Mouse (Mus musculus): Measurements from ENCODE around the gene Lrrc14b. TPM values are rescaled to one million over a fixed set of nuclear protein-coding genes. Genes with fewer than 3 reads are reported as not detected.

The Lrrc14b gene
- polyA plus RNA-seq (2015; fragmentation: Nextera tagmentation; extraction: Ambion mirVana): not detected in 2 replicates

- Histone ChIP-seq H3K4me3 (replicated peaks) (no peak within 1 kb of the TSS), H3K27me3 (no peaks in the 10 kb centered on the region), H3K9ac (no peak within 1 kb of the TSS), H3K4me2 (no peak within 1 kb of the TSS), H3K9me3 (replicated peaks) (no peaks in the 10 kb centered on the region), H3K4me1 (replicated peaks) (0 out of 2 replicates have a peak, but pooled peaks cover 6% of the 10 kb centered on the region), H3K27ac (replicated peaks) (no peak within 1 kb of the TSS), H3K36me3 (replicated peaks) (peaks cover 23% of the 10 kb centered on the region)
- WGBS (ENCODE audit: insufficient replicate concordance): 64% methylated on average over 8 of the region's 8 CpGs
- ATAC-seq (ENCODE audit: insufficient read depth): 0 out of 2 replicates have a peak, but pooled peaks have one; percentile 25
Measured at GRCm38 (mm10) chr13:74363859-74364235, at the start of gene Lrrc14b. TSS of gene Lrrc14b (minus strand) at chr13:74364005.

GRCm38 (mm10) chr13:74399298-74399839 lies 35.6 kb upstream of the Lrrc14b start, which contains the start of gene Ftl1-ps1:
TSS of gene Ftl1-ps1 (plus strand) at chr13:74399694.
- no peaks in the 10 kb centered on the region for H3K36me3 ChIP-seq (replicated peaks)
- H3K9me3 ChIP-seq (replicated peaks): no peaks in the 10 kb centered on the region
- 16% methylated on average over 11 of the region's 11 CpGs for WGBS (ENCODE audit: insufficient replicate concordance)
- H3K4me3 ChIP-seq (replicated peaks): no peak within 1 kb of the TSS
- H3K9ac ChIP-seq: no peak within 1 kb of the TSS
- no peak for ATAC-seq (ENCODE audit: insufficient read depth)
- H3K27ac ChIP-seq (replicated peaks): no peak within 1 kb of the TSS
- peak within 1 kb of the TSS; percentile 29; the same call in 1 of the 2 replicates for H3K4me2 ChIP-seq
- H3K4me1 ChIP-seq (replicated peaks): no peaks in the 10 kb centered on the region
- no peaks in the 10 kb centered on the region for H3K27me3 ChIP-seq

DNA sequence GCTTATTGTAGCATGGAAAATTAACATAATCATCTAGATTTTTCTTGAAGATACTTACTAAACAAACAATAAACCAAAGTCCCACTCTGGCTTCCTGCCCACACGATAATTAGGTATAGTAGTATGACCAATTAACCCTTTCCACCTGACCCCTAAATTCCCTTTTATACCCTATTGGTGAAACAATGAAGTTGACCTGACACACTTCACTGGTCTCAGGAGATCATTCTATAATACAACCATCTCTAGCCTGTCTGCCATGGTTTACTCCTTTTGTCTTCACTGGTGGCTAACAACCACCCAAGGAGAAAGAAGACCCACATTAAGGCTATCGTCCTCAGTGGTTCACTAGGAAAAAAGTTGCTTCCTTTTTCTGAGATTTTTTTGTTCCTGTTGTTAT lies 27.4 kb upstream of the Lrrc14b start:
- ATAC-seq (ENCODE audit: insufficient read depth): no peak
- WGBS (ENCODE audit: insufficient replicate concordance): 55% methylated on average over 2 of the region's 2 CpGs
- H3K27me3 ChIP-seq: no peaks in the 10 kb centered on the region
- no peak overlapping the region for H3K4me2 ChIP-seq
- H3K36me3 ChIP-seq (replicated peaks): no peaks in the 10 kb centered on the region
- no peak overlapping the region for H3K9ac ChIP-seq
- H3K27ac ChIP-seq (replicated peaks): no peak overlapping the region
- no peaks in the 10 kb centered on the region for H3K4me1 ChIP-seq (replicated peaks)
- no peaks in the 10 kb centered on the region for H3K9me3 ChIP-seq (replicated peaks)
- no peak overlapping the region for H3K4me3 ChIP-seq (replicated peaks)

DNA sequence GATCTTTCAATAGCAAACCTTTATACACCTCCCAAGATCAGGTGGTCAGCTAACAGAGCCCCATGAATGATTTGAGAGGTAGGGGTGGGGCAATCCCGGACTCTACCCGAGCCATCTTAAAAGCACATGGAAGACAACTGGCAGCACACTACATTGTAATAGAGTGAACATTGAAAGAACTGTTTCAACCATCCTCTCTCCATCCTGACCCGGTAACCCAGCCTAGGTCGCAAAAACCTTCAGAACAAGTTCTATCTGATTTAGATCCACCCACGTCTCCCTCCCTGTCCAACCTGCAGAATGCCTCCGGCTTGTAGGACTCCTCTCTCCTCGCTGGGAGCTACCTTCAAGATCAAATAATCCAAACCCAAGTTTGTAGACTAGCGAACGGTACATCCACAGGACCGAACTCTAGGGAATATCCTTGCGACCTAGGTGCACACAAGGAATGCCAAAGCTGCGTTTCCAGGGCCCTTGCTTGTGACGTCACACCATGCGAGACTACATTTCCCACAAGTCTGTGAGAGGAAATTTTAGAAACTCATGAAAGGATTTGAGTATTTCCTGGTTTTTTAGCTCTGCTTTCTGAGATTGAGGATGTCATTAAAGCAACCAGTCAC lies 26.7 kb upstream of the Lrrc14b start, which contains the start of gene Zfp72:
Gene Zfp72 (minus strand): TSS at position 466 of the 620 bp plus-strand sequence.
- H3K4me3 ChIP-seq (replicated peaks): peak within 1 kb of the TSS; percentile 60
- H3K9ac ChIP-seq: peak within 1 kb of the TSS; percentile 48; the same call in 1 of the 2 replicates
- H3K27ac ChIP-seq (replicated peaks): no peak within 1 kb of the TSS
- H3K9me3 ChIP-seq (replicated peaks): no peaks in the 10 kb centered on the region
- H3K4me2 ChIP-seq: peak within 1 kb of the TSS; percentile 55
- 1% methylated on average over 14 of the region's 14 CpGs for WGBS (ENCODE audit: insufficient replicate concordance)
- no peaks in the 10 kb centered on the region for H3K36me3 ChIP-seq (replicated peaks)
- ATAC-seq (ENCODE audit: insufficient read depth): no peak
- no peaks in the 10 kb centered on the region for H3K27me3 ChIP-seq
- H3K4me1 ChIP-seq (replicated peaks): no peaks in the 10 kb centered on the region

DNA sequence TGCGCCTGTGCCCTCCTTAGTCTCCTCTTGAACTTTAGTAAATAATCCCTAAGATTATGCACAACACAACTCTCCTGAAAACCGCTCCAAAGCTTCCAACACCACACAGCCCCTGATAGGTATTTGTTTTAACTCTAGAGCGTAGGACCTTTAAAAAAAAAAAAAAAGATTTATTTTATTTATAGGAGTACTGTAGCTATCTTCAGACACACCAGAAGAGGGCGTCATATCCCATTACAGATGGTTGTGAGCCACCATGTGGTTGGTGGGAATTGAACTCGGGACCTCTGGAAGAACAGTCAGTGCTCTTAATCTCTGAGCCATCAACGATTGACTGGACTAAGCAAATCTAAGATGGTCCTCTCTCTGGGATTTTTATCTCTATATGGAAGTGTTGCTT lies 25.9 kb upstream of the Lrrc14b start:
- H3K9ac ChIP-seq: no peak overlapping the region
- no peaks in the 10 kb centered on the region for H3K4me1 ChIP-seq (replicated peaks)
- no peaks in the 10 kb centered on the region for H3K9me3 ChIP-seq (replicated peaks)
- H3K4me2 ChIP-seq: peak overlapping the region; percentile 55
- no peaks in the 10 kb centered on the region for H3K27me3 ChIP-seq
- no peak overlapping the region for H3K27ac ChIP-seq (replicated peaks)
- H3K4me3 ChIP-seq (replicated peaks): peak overlapping the region; percentile 60
- H3K36me3 ChIP-seq (replicated peaks): no peaks in the 10 kb centered on the region
- no peak for ATAC-seq (ENCODE audit: insufficient read depth)
- WGBS (ENCODE audit: insufficient replicate concordance): 50% methylated on average over 6 of the region's 6 CpGs

DNA sequence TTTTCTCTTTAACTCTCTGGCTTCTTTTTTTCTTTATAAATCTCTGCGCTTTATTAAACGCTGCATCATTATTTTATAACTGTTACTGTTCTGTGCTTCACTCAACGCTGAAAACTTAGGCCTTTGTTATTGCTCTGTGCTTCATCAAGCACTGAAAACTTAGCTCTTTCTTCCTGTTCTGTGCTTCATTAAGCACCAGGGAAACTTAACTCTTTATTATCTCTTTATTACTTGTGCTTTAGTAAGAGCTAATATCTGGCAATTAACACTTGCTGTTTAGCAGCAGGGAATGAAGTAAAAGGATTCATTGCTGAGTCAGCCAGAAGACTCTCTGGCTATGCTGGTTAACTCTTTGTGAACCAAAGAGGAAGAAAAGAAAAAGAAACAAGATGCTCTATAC lies 18.5 kb upstream of the Lrrc14b start:
- no peaks in the 10 kb centered on the region for H3K27me3 ChIP-seq
- H3K4me1 ChIP-seq (replicated peaks): no peaks in the 10 kb centered on the region
- WGBS (ENCODE audit: insufficient replicate concordance): 59% methylated on average over 3 of the region's 3 CpGs
- no peak overlapping the region for H3K4me3 ChIP-seq (replicated peaks)
- H3K9ac ChIP-seq: no peak overlapping the region
- no peaks in the 10 kb centered on the region for H3K36me3 ChIP-seq (replicated peaks)
- ATAC-seq (ENCODE audit: insufficient read depth): no peak
- no peak overlapping the region for H3K4me2 ChIP-seq
- H3K9me3 ChIP-seq (replicated peaks): no peaks in the 10 kb centered on the region
- H3K27ac ChIP-seq (replicated peaks): no peak overlapping the region

DNA sequence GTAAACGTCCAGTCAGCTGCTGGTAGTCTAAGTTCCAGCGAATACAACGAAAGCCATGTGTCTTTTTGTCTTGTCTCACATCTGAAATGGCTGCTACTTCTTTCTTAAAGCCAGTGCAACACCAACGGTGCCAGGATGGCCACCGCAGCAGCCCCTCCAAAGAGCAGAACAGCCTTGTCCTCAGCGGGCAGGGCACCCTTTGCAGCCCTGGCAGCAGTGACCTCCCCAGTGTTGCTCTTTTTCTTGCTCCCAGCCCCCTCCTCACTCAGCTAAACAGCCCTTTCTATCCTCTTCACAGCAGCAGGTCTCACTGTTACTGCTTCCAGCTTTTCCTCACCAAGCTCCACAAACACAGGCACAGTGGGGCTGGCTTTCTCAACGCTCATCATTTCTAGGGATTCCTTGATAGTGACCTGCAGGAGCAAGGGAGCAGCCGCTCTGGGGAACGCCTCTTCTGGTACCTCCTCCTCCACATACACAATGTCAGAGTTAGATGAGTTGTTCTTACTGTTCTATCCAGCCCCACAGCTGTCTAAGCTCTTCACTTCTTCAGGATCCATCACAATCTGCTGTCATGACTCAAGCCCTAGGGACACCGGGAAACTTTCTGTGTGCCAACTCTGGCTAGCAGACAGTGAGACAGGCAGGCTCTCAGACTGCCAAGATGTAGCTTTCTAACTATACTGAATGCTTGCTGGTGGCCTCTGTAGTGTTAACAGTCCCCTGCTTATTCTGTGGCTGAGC lies 17.9 kb upstream of the Lrrc14b start:
- Histone ChIP-seq H3K4me2 (no peak overlapping the region), H3K9ac (no peak overlapping the region), H3K9me3 (replicated peaks) (no peaks in the 10 kb centered on the region), H3K27ac (replicated peaks) (no peak overlapping the region), H3K4me1 (replicated peaks) (no peaks in the 10 kb centered on the region), H3K4me3 (replicated peaks) (no peak overlapping the region), H3K36me3 (replicated peaks) (no peaks in the 10 kb centered on the region), H3K27me3 (no peaks in the 10 kb centered on the region)
- no peak for ATAC-seq (ENCODE audit: insufficient read depth)
- 63% methylated on average over 10 of the region's 10 CpGs for WGBS (ENCODE audit: insufficient replicate concordance)

DNA sequence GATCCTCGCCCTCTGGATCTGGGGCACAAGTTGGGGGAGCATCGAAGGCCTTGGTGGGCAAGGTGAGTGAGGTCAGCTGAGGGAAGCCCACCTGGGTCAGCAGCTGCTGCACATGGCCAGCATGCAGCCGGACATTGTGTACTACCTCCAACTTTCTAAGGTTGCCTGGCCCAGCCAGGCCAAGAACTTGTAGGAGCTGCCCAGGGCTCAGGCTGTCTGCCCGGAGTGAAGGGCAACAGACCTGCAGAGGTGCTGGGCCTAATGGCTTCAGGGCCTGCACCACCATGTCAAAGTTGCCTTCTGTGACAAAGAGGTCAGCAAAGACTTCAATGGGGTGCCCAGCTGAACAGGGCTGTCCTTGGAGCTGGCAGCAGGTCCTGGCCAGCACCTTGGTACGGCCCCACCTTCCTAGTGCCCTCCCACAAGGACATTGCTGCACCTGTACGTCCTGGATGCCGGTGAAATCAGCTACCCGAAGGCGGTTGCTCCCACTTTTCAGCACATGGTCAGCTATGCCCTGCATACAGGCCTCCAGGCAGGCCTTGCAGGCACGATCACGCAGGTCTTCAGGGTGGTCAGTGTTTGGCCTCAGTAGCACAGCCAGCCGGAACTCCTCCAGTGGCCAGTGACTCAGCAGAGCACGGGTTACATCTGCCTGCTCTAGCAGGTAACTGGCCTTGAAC lies 488 bp downstream of the Lrrc14b start:
- no peak overlapping the region for H3K9ac ChIP-seq
- 0 out of 2 replicates have a peak, but pooled peaks cover 6% of the 10 kb centered on the region for H3K4me1 ChIP-seq (replicated peaks)
- WGBS (ENCODE audit: insufficient replicate concordance): 73% methylated on average over 13 of the region's 13 CpGs
- no peak overlapping the region for H3K27ac ChIP-seq (replicated peaks)
- H3K4me3 ChIP-seq (replicated peaks): no peak overlapping the region
- H3K27me3 ChIP-seq: no peaks in the 10 kb centered on the region
- H3K4me2 ChIP-seq: no peak overlapping the region
- H3K9me3 ChIP-seq (replicated peaks): no peaks in the 10 kb centered on the region
- ATAC-seq (ENCODE audit: insufficient read depth): no peak
- H3K36me3 ChIP-seq (replicated peaks): peaks cover 29% of the 10 kb centered on the region

- Histone ChIP-seq H3K27me3 (no peaks in the 10 kb centered on the region), H3K9me3 (replicated peaks) (no peaks in the 10 kb centered on the region), H3K4me1 (replicated peaks) (0 out of 2 replicates have a peak, but pooled peaks cover 6% of the 10 kb centered on the region), H3K27ac (replicated peaks) (no peak overlapping the region), H3K4me2 (no peak overlapping the region), H3K4me3 (replicated peaks) (no peak overlapping the region), H3K36me3 (replicated peaks) (peaks cover 38% of the 10 kb centered on the region), H3K9ac (no peak overlapping the region)
- 57% methylated on average over 2 of the region's 2 CpGs for WGBS (ENCODE audit: insufficient replicate concordance)
- ATAC-seq (ENCODE audit: insufficient read depth): no peak
Measured at GRCm38 (mm10) chr13:74362218-74362617, 1.6 kb downstream of the Lrrc14b start.

DNA sequence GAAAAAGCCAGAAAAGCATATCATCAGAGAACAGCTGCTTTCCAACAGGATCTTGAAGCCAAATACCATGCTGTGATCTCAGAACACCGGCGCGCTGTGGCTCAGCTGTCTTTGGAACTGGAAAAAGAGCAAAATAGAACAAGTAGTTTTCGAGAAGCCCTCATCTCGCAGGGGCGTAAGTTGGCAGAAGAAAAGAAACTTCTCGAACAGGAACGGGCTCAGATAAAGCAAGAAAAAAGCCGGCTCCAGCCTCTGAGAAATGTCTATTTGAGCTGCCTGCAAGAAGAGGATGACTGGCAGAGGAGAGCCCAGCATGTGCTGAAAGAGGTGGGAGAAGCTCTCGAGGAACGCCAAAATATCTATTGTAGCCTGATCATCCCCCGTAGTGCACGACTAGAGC lies 7.3 kb downstream of the Lrrc14b start:
- Histone ChIP-seq H3K36me3 (replicated peaks) (peaks cover 75% of the 10 kb centered on the region), H3K9me3 (replicated peaks) (no peaks in the 10 kb centered on the region), H3K27me3 (no peaks in the 10 kb centered on the region), H3K9ac (no peak overlapping the region), H3K27ac (replicated peaks) (no peak overlapping the region), H3K4me3 (replicated peaks) (no peak overlapping the region), H3K4me2 (no peak overlapping the region), H3K4me1 (replicated peaks) (no peaks in the 10 kb centered on the region)
- no peak for ATAC-seq (ENCODE audit: insufficient read depth)
- 88% methylated on average over 13 of the region's 13 CpGs for WGBS (ENCODE audit: insufficient replicate concordance)

GRCm38 (mm10) chr13:74350435-74350906 lies 13.3 kb downstream of the Lrrc14b start:
- H3K4me3 ChIP-seq (replicated peaks): peak overlapping the region; percentile 84
- H3K4me1 ChIP-seq (replicated peaks): peaks cover 20% of the 10 kb centered on the region
- H3K27me3 ChIP-seq: no peaks in the 10 kb centered on the region
- no peaks in the 10 kb centered on the region for H3K9me3 ChIP-seq (replicated peaks)
- H3K4me2 ChIP-seq: peak overlapping the region; percentile 78
- WGBS (ENCODE audit: insufficient replicate concordance): under 1% methylated on average over 15 of the region's 15 CpGs
- ATAC-seq (ENCODE audit: insufficient read depth): peak; percentile 47
- peak overlapping the region; percentile 75 for H3K27ac ChIP-seq (replicated peaks)
- peak overlapping the region; percentile 89 for H3K9ac ChIP-seq
- H3K36me3 ChIP-seq (replicated peaks): peaks cover 22% of the 10 kb centered on the region

Data from liver, embryonic 15.5 days (tissue).